Mouse (Mus musculus): Measurements from ENCODE around the gene Wwc2.

Wwc2 gene

GRCm38 (mm10) chr8:47784436-47784835 lies 206.3 kb downstream of the Wwc2 start:
- DNase-seq (ENCODE audit: low read depth): no peak

GRCm38 (mm10) chr8:47783944-47784343 lies 206.8 kb downstream of the Wwc2 start:
- DNase-seq (ENCODE audit: low read depth): no peak

- no peak for DNase-seq (ENCODE audit: low read depth)
Observed at GRCm38 (mm10) chr8:47783544-47783943, 207.2 kb downstream of the Wwc2 start.

DNA sequence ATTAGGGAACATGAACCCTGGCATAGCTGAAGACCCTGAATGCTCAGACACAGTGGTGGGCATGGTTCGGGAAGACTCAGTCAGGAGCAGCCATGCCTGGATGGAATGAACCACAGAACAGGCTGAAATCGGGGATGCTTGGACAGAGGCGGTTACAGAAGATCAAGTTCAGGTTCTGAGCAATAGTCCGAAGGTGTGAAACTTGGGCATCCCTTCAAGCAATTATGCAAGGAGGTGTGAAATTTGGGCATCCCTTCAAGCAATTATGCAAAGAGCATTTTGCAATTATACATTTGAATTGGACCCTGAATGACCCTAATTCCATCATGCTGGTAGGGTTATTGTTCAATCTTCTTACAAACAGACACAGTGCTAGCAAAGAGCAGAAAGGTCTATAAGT lies 208.8 kb downstream of the Wwc2 start:
- no peak for DNase-seq (ENCODE audit: low read depth)

DNA sequence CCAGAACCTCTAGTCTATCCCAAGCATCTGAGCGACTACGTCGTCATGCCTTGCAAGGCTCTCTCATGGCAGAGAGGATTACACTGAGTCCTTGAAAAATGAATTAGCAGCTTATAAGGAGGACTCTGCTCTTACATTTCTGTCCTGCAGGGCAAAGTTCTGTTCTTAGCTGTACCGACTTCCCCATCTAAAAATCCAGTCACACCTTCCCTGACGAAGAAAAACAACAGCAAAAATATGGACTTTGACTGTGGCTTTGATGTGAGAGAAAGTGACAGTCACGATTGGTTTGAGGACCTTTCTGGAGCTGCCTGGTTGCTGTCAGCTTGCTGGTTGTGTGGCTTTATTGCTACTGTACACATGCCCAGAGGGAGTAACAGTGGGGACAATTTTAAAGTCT lies 211.1 kb downstream of the Wwc2 start:
- no peak for DNase-seq (ENCODE audit: low read depth)

GRCm38 (mm10) chr8:47777415-47777814 lies 213.3 kb downstream of the Wwc2 start:
- no peak for DNase-seq (ENCODE audit: low read depth)
